Mouse (Mus musculus) G1E (cell line): ENCODE data around the gene Sc5d.

Experiments
- CTCF ChIP-seq: IDR thresholded peaks from 2 replicates; pipeline ENCODE4 v1.5.1; 2012; ENCODE audit warnings: low read depth, low read length, inconsistent platforms, mixed read lengths
- GATA1 ChIP-seq: IDR thresholded peaks from 2 replicates; pipeline ENCODE4 v1.6.1; 2012; ENCODE audit warnings: borderline replicate concordance, low read length, inconsistent platforms, mixed read lengths
- POLR2AphosphoS5 ChIP-seq: IDR thresholded peaks from 2 replicates; pipeline ENCODE4 v1.6.1; 2012; ENCODE audit warnings: low read depth, low read length, inconsistent platforms; ENCODE audit not compliant: insufficient replicate concordance
- TAL1 ChIP-seq: conservative IDR thresholded peaks from 2 replicates; pipeline ENCODE4 v1.6.1; 2012; ENCODE audit warnings: low read depth, low read length, inconsistent platforms, mixed read lengths

- no peak for TF ChIP-seq CTCF
- no peak for TF ChIP-seq POLR2AphosphoS5
- no peak for TF ChIP-seq GATA1
- TF ChIP-seq TAL1: no peak
Observed at GRCm38 (mm10) chr9:42270081-42270480, 6.0 kb upstream of the Sc5d start.
